Comparison of ENCODE assay signal across 9 mouse cellular contexts in the genomic region with DNA sequence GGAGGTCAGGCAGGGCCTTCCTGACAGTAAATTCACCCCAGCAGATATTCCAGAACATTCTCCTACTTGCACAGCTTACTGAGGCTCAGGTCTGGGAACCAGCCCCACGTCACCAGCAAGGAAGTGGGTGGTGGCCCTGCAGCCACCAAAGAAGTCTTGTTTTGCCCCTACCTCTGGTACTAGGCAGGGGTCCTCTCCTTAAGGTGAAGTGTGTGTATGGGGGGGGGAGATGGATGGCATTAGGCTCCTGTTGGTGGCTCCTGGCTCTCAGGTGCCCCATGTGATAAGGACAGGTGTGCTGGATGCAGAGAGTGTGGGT. TPM values are rescaled to one million over a fixed set of nuclear protein-coding genes. Genes with fewer than 3 reads are reported as not detected.
DNase-seq lines count a peak whose midpoint lies in the region; ATAC-seq lines count a peak whose summit lies in the region.
"Had no signal": no experiment of that assay in that cellular context is flagged by ENCODE, and none has a peak within 500 bp of the region (broad histone marks: within the 10 kb centered on the region; RNA-seq: fewer than 3 reads in every experiment).

No protein-coding gene starts in this region.

- DNase-seq in kidney, postnatal 10 days: no peak
- DNase-seq in T-cell, adult 2 months (ENCODE audit: low spot score): peak; percentile 43
- DNase-seq in embryonic facial prominence, embryonic 10.5 days (ENCODE audit: low spot score): no peak
- no peak for DNase-seq in left cerebral cortex, adult 8-10 months (ENCODE audit: low spot score in 2 of 2)
- DNase-seq in gastrocnemius, postnatal 25 days: no peak

- H3K4me3 ChIP-seq in kidney, embryonic 14.5 days (ENCODE audit: low read length): no peak overlapping the region
- H3K4me3 ChIP-seq in embryonic facial prominence, embryonic 10.5 days: peak overlapping the region; percentile 37; the same call in 1 of the 2 replicates
- no peak overlapping the region for H3K4me3 ChIP-seq in limb, embryonic 15.5 days
- H3K4me3 ChIP-seq: embryonic facial prominence, embryonic 12.5 days; limb, embryonic 12.5 days had no signal

- peaks cover 4% of the 10 kb centered on the region; the same call in 1 of the 2 replicates for H3K27me3 ChIP-seq in kidney, embryonic 14.5 days (ENCODE audit: control insufficient read depth, insufficient read depth, low read length)
- H3K27me3 ChIP-seq in embryonic facial prominence, embryonic 10.5 days (replicated peaks; ENCODE audit: low read depth, poor library complexity, severe bottlenecking): peaks cover 45% of the 10 kb centered on the region
- peaks cover 11% of the 10 kb centered on the region for H3K27me3 ChIP-seq in limb, embryonic 15.5 days

- 60% methylated on average over 1 of the region's 1 CpGs for WGBS in kidney, embryonic 14.5 days
- WGBS in embryonic facial prominence, embryonic 10.5 days: 53% methylated on average over 1 of the region's 1 CpGs
- 39% methylated on average over 1 of the region's 1 CpGs for WGBS in limb, embryonic 15.5 days

- no peak overlapping the region for H3K4me2 ChIP-seq in kidney, embryonic 14.5 days (replicated peaks; ENCODE audit: low read depth, low read length)
- no peak overlapping the region for H3K4me2 ChIP-seq in limb, embryonic 15.5 days

- ATAC-seq in kidney, embryonic 14.5 days (ENCODE audit: low FRiP score, low TSS enrichment): peak; percentile 47
- ATAC-seq in limb, embryonic 15.5 days (ENCODE audit: insufficient number of reproducible peaks, low FRiP score, low TSS enrichment, low read depth): no peak

- no peak overlapping the region; the same call in 1 of the 2 replicates for H3K9ac ChIP-seq in kidney, embryonic 14.5 days (ENCODE audit: low read depth, low read length)
- no peak overlapping the region for H3K9ac ChIP-seq in limb, embryonic 15.5 days
- H3K9ac ChIP-seq: embryonic facial prominence, embryonic 12.5 days; limb, embryonic 12.5 days had no signal

- no peaks in the 10 kb centered on the region for H3K9me3 ChIP-seq in kidney, embryonic 14.5 days (ENCODE audit: control insufficient read depth, low read length)
- H3K9me3 ChIP-seq in embryonic facial prominence, embryonic 10.5 days: no peaks in the 10 kb centered on the region
- H3K9me3 ChIP-seq in limb, embryonic 15.5 days: no peaks in the 10 kb centered on the region
- H3K9me3 ChIP-seq: embryonic facial prominence, embryonic 12.5 days; limb, embryonic 12.5 days had no signal

- peaks cover 26% of the 10 kb centered on the region for H3K4me1 ChIP-seq in kidney, embryonic 14.5 days (ENCODE audit: control insufficient read depth, insufficient read depth, low read length)
- peaks cover 53% of the 10 kb centered on the region for H3K4me1 ChIP-seq in embryonic facial prominence, embryonic 10.5 days
- H3K4me1 ChIP-seq in limb, embryonic 15.5 days: peaks cover 30% of the 10 kb centered on the region

- H3K27ac ChIP-seq in kidney, embryonic 14.5 days (ENCODE audit: low read depth, low read length): no peak overlapping the region
- H3K27ac ChIP-seq in embryonic facial prominence, embryonic 10.5 days (replicated peaks): 0 out of 2 replicates have a peak overlapping the region, but pooled peaks have one; percentile 21
- peak overlapping the region; percentile 17; the same call in 1 of the 2 replicates for H3K27ac ChIP-seq in limb, embryonic 15.5 days
- H3K27ac ChIP-seq: embryonic facial prominence, embryonic 12.5 days had no signal

- H3K36me3 ChIP-seq in kidney, embryonic 14.5 days (ENCODE audit: control insufficient read depth, insufficient read depth, low read length): no peaks in the 10 kb centered on the region
- no peaks in the 10 kb centered on the region for H3K36me3 ChIP-seq in embryonic facial prominence, embryonic 10.5 days (replicated peaks)
- H3K36me3 ChIP-seq in limb, embryonic 15.5 days: no peaks in the 10 kb centered on the region
- H3K36me3 ChIP-seq: embryonic facial prominence, embryonic 12.5 days; limb, embryonic 12.5 days had no signal

RNA-seq across cellular contexts. Expression of gene Necab2, which starts 5.6 kb away (rescaled TPM):
- polyA plus RNA-seq in kidney, embryonic 14.5 days (2014; fragmentation: Nextera tagmentation; extraction: Ambion mirVana): 4.6 and 5.0 TPM in 2 replicates
- polyA plus RNA-seq in embryonic facial prominence, embryonic 10.5 days (2016; fragmentation: Nextera tagmentation; extraction: Ambion mirVana): 8.8 and 9.4 TPM in 2 replicates
- 0.96 and 1.1 TPM in 2 replicates for polyA plus RNA-seq in limb, embryonic 15.5 days (2015; fragmentation: Nextera tagmentation; extraction: Ambion mirVana)
- total RNA-seq in left cerebral cortex, adult 8-10 months (2022): 10 to 100 TPM; 91.8 to 100.0 (median 96.7) TPM
- total RNA-seq in gastrocnemius, postnatal 25 days (2021): under 1 TPM; 0.13 to 0.18 TPM

RNA-seq across cellular contexts. Expression of gene Osgin1, which starts 7.0 kb away (rescaled TPM):
- polyA plus RNA-seq in kidney, embryonic 14.5 days (2014; fragmentation: Nextera tagmentation; extraction: Ambion mirVana): 0.71 and 1.2 TPM in 2 replicates
- 0.43 and 0.47 TPM in 2 replicates for polyA plus RNA-seq in embryonic facial prominence, embryonic 10.5 days (2016; fragmentation: Nextera tagmentation; extraction: Ambion mirVana)
- 2.4 and 3.3 TPM in 2 replicates for polyA plus RNA-seq in limb, embryonic 15.5 days (2015; fragmentation: Nextera tagmentation; extraction: Ambion mirVana)
- 1 to 10 TPM in 1 of 4 experiments, under 1 TPM in 3; 0.39 to 1.5 (median 0.74) TPM for total RNA-seq in left cerebral cortex, adult 8-10 months (2022)
- 10 to 100 TPM in 1 of 2 experiments, 1 to 10 TPM in 1; 9.9 to 14.8 TPM for total RNA-seq in gastrocnemius, postnatal 25 days (2021)

RNA-seq across cellular contexts. Expression of gene Mlycd, which starts 46.2 kb away (rescaled TPM):
- 10.8 and 12.1 TPM in 2 replicates for polyA plus RNA-seq in kidney, embryonic 14.5 days (2014; fragmentation: Nextera tagmentation; extraction: Ambion mirVana)
- polyA plus RNA-seq in embryonic facial prominence, embryonic 10.5 days (2016; fragmentation: Nextera tagmentation; extraction: Ambion mirVana): 7.3 and 7.6 TPM in 2 replicates
- 11.9 and 12.9 TPM in 2 replicates for polyA plus RNA-seq in limb, embryonic 15.5 days (2015; fragmentation: Nextera tagmentation; extraction: Ambion mirVana)
- total RNA-seq in left cerebral cortex, adult 8-10 months (2022): 10 to 100 TPM; 29.0 to 31.0 (median 30.1) TPM
- 10 to 100 TPM; 76.5 to 78.1 TPM for total RNA-seq in gastrocnemius, postnatal 25 days (2021)
